Mouse (Mus musculus) right cerebral cortex, postnatal 4 days (tissue): ENCODE data around the gene Prph.

Experiments
- DNase-seq: peaks from one replicate; pipeline ENCODE4 v3.0.0-alpha.2; 2022

Prph gene

GRCm38 (mm10) chr15:99055040-99055439, at the start of gene Prph:
Gene Prph (plus strand): TSS chr15:99055174.
- no peak for DNase-seq

GRCm38 (mm10) chr15:99008801-99009241, 46.2 kb upstream of the Prph start:
- no peak for DNase-seq

GRCm38 (mm10) chr15:99010896-99011295, 44.1 kb upstream of the Prph start:
- no peak for DNase-seq

GRCm38 (mm10) chr15:99011946-99012345, 43.0 kb upstream of the Prph start:
- no peak for DNase-seq

- DNase-seq = no peak
These were observed 40.4 kb upstream of the Prph start for GRCm38 (mm10) chr15:99014496-99015030.

GRCm38 (mm10) chr15:99017355-99017761, 37.6 kb upstream of the Prph start:
- no peak for DNase-seq

- DNase-seq = no peak
These were observed 37.0 kb upstream of the Prph start for GRCm38 (mm10) chr15:99017986-99018385.

GRCm38 (mm10) chr15:99018630-99019029, 36.3 kb upstream of the Prph start:
- no peak for DNase-seq

- no peak for DNase-seq
These were observed 35.5 kb upstream of the Prph start for GRCm38 (mm10) chr15:99019436-99019835.

GRCm38 (mm10) chr15:99020171-99020570, 34.8 kb upstream of the Prph start:
- no peak for DNase-seq

- no peak for DNase-seq
These were observed 33.7 kb upstream of the Prph start for GRCm38 (mm10) chr15:99021255-99021654.

GRCm38 (mm10) chr15:99024668-99025314, 30.2 kb upstream of the Prph start:
- DNase-seq = peak; percentile 96

- DNase-seq = no peak
These were observed 29.6 kb upstream of the Prph start for GRCm38 (mm10) chr15:99025414-99025813.

GRCm38 (mm10) chr15:99026259-99026658, 28.7 kb upstream of the Prph start:
- peak; percentile 45 for DNase-seq

- no peak for DNase-seq
These were observed 27.9 kb upstream of the Prph start for GRCm38 (mm10) chr15:99027116-99027515.

GRCm38 (mm10) chr15:99028874-99029458, 26.0 kb upstream of the Prph start:
- no peak for DNase-seq

- DNase-seq = peak; percentile 30
These were observed 25.1 kb upstream of the Prph start, which contains the start of gene Tuba1c for GRCm38 (mm10) chr15:99029619-99030584. Gene Tuba1c (plus strand): TSS chr15:99029891.

GRCm38 (mm10) chr15:99030585-99031387, 24.2 kb upstream of the Prph start:
- no peak for DNase-seq

- DNase-seq = no peak
These were observed 23.6 kb upstream of the Prph start for GRCm38 (mm10) chr15:99031388-99031675.

GRCm38 (mm10) chr15:99032041-99032725, 22.8 kb upstream of the Prph start:
- no peak for DNase-seq

GRCm38 (mm10) chr15:99032726-99033250, 22.2 kb upstream of the Prph start:
- no peak for DNase-seq
